Mouse (Mus musculus) megakaryocyte, embryonic 14.5 days (primary cell): ENCODE results near the gene Apoh.

Source experiments
- FLI1 ChIP-seq: IDR thresholded peaks from 2 replicates; pipeline ENCODE4 v1.6.1; 2012; ENCODE audit warnings: low read length, inconsistent platforms, mixed read lengths
- GATA1 ChIP-seq: IDR thresholded peaks from 3 replicates; pipeline ENCODE4 v1.6.1; 2012; ENCODE audit warnings: mixed read lengths, low read length, inconsistent platforms, borderline replicate concordance

DNA sequence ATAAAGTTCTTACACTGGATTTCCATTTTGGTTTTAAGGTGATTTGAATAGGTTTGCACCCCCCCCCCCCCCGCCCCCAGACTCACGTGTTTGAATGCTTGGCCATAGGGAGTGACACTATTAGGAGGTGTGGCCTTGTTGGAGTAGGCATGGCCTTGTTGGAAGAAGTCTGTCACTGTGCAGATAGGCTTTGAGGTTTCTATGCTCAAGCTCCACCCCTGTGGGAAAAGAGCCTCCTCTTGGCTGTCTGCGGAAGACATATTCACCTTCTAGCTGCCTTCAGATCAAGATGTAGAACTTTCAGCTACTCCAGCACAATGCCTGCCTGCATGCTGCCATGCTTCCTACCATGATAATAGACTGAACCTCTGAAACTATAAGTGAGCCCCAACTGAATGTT lies 49.3 kb upstream of the Apoh start:
- no peak for TF ChIP-seq GATA1
- no peak for TF ChIP-seq FLI1
